Mouse (Mus musculus) retina, postnatal 1 day (tissue): ENCODE results near the gene Gm29776.

ENCODE experiments used
- DNase-seq: peaks from one replicate; pipeline ENCODE4 v3.0.0-alpha.2; 2012

Gene Gm29776

DNA sequence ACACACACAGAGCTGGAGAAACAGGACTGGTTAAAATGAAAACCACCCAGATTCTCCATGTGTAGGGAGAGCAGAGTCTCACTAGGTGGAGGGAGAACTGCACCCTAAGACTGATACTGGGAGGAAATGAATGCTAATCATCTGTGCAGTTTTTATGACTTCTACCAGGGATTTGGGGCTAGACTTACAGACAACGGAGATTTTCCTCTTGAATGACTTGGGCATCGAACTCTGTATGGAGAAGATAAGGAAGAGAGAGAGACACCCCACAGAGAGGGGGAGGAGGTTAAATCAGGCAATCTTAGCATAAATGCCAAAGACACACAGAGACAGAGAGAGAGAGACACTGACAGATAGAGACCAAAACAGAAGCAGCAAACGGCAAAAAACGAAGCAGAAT is 50.7 kb downstream of the Gm29776 start:
- no peak for DNase-seq

- DNase-seq, result no peak
Observed at GRCm38 (mm10) chr14:54646898-54647636, 51.6 kb downstream of the Gm29776 start.

- DNase-seq, result no peak
Observed at GRCm38 (mm10) chr14:54646455-54646854, 52.2 kb downstream of the Gm29776 start.

- DNase-seq, result no peak
Observed at GRCm38 (mm10) chr14:54644294-54644693, 54.3 kb downstream of the Gm29776 start.

- no peak for DNase-seq
Observed at GRCm38 (mm10) chr14:54643011-54643410, 55.6 kb downstream of the Gm29776 start.
